Mouse (Mus musculus) ES-E14 (cell line): ENCODE results near the gene Klf5.

Experiments
- CHD2 ChIP-seq: IDR thresholded peaks from 2 replicates; pipeline ENCODE4 v1.6.1; 2014; ENCODE audit warnings: mild to moderate bottlenecking, low read depth, low read length, inconsistent platforms
- HCFC1 ChIP-seq: IDR thresholded peaks from 2 replicates; pipeline ENCODE4 v1.6.1; 2012; ENCODE audit warnings: low read length, inconsistent platforms, borderline replicate concordance; ENCODE audit not compliant: insufficient read depth
- MAFK ChIP-seq: IDR thresholded peaks from 2 replicates; pipeline ENCODE4 v1.6.1; 2014; ENCODE audit warnings: mild to moderate bottlenecking, low read depth, low read length, inconsistent platforms; ENCODE audit not compliant: insufficient read depth
- ZC3H11A ChIP-seq: IDR thresholded peaks from 2 replicates; pipeline ENCODE4 v1.6.1; 2012; ENCODE audit warnings: low read depth, mild to moderate bottlenecking, inconsistent platforms, low read length, borderline replicate concordance
- ZNF384 ChIP-seq: IDR thresholded peaks from 2 replicates; pipeline ENCODE4 v1.6.1; 2012; ENCODE audit warnings: low read depth, low read length, inconsistent platforms

- TF ChIP-seq ZNF384: no peak
- no peak for TF ChIP-seq CHD2
- no peak for TF ChIP-seq ZC3H11A
- TF ChIP-seq MAFK: no peak
- no peak for TF ChIP-seq HCFC1
These were observed 5.9 kb downstream of the Klf5 start for GRCm38 (mm10) chr14:99304387-99304786.
